Mouse (Mus musculus) c-Kit-positive CD71-positive TER-119-negative erythroid progenitor cells, embryonic 14.5 days (primary cell): Measurements from ENCODE around the gene Gpd1l.
A peak's percentile ranks its signal among the peaks of the same experiment; 100 is the strongest.

Source experiments
- DNase-seq: peaks from one replicate; pipeline ENCODE4 v3.0.0-alpha.2; 2013; ENCODE audit warnings: low read depth

Gene Gpd1l

GRCm38 (mm10) chr9:114925571-114925970 is 8.2 kb downstream of the Gpd1l start:
- DNase-seq, result no peak

- no peak for DNase-seq
Observed at GRCm38 (mm10) chr9:114925039-114925438, 8.7 kb downstream of the Gpd1l start.

DNA sequence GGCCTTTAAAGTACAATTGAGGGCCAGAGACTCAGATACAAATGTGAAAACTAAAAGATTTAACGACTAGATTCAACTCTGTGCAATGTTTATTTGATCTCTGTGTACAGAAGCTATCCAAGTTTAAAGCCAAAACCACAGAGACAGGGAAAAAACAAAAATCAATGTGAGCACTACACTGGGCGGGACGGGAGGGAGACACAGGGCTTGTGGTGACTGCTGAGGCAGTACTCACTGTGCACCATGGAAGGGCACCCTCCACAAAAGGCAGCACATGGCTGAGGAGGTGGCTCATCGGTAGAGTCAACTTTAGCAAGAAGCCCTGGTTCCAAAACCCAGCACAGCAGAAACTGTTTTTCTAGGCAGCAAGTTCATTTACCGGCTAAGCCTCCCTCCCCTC is 9.3 kb downstream of the Gpd1l start:
- no peak for DNase-seq

DNA sequence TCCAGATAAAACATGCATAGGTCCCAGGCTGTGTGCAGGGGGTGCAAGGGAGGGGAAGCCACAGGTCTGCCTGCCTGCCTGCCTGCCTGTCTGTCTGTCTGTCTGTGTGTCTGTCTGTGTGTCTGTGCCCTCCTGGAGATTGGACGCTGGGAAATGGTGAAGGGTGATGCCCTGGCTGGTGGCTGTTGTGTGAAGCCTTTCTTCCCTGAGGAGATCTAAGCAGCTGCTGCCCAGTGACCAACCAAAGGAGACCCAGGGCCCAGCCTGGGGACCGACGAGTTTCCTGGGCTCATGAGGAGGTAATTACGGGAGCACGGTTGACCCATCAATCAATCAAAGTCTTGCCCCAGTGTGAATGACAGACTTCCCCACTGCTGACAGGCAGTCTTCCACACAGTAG is 11.6 kb downstream of the Gpd1l start:
- no peak for DNase-seq

GRCm38 (mm10) chr9:114921352-114922081 is 12.3 kb downstream of the Gpd1l start:
- DNase-seq, result no peak

GRCm38 (mm10) chr9:114920569-114920968 is 13.2 kb downstream of the Gpd1l start:
- DNase-seq, result no peak

- peak; percentile 54 for DNase-seq
Observed at GRCm38 (mm10) chr9:114912680-114913649, 20.8 kb downstream of the Gpd1l start.

- DNase-seq, result no peak
Observed at GRCm38 (mm10) chr9:114907509-114907908, 26.3 kb downstream of the Gpd1l start.

GRCm38 (mm10) chr9:114895919-114896318 is 37.9 kb downstream of the Gpd1l start:
- DNase-seq, result no peak

GRCm38 (mm10) chr9:114892974-114893373 is 40.8 kb downstream of the Gpd1l start:
- DNase-seq, result no peak

GRCm38 (mm10) chr9:114890377-114890776 is 43.4 kb downstream of the Gpd1l start:
- DNase-seq, result no peak

DNA sequence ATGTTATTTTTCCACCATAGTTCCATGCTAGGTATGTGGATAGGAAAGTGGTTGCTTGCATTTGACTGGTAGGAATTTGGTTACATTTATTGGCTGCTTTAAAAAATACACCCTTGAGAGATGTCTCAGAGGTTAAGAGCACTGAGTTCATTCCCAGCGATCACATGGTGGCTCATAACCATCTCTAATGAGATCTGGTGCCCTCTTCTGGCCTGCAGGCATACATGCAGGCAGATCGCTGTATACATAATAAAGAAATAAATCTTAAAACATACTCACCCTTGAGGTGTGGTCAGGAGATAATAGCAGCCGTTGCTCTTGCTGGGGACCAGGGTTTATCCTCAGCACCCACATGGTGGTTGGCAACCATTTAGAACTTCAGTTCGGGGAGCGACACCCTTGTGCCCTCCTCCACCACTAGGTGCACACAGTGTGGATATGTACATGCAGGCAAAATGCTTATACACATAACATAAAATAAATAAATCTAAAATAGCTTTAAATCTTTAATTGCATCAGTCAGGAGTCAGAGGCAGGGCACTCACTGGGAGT is 44.9 kb downstream of the Gpd1l start:
- no peak for DNase-seq

DNA sequence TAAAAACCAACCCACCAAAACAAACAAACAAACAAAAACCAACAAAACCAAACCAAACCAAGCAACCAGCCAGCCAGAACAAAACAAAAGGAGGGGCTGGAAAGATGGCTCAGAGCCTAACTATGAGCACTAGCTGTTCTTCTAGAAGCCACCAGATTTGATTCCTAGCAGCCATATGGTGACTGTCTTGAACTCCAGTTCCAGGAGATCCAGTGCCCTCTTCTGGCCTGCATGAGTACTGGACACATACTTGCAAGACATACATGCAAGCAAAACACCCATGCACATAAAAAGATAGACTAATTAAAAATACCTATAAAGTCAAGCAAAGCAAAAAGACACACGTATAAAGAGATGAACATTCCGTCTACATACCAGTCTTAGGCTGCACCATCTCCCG is 46.1 kb downstream of the Gpd1l start:
- DNase-seq, result no peak

DNA sequence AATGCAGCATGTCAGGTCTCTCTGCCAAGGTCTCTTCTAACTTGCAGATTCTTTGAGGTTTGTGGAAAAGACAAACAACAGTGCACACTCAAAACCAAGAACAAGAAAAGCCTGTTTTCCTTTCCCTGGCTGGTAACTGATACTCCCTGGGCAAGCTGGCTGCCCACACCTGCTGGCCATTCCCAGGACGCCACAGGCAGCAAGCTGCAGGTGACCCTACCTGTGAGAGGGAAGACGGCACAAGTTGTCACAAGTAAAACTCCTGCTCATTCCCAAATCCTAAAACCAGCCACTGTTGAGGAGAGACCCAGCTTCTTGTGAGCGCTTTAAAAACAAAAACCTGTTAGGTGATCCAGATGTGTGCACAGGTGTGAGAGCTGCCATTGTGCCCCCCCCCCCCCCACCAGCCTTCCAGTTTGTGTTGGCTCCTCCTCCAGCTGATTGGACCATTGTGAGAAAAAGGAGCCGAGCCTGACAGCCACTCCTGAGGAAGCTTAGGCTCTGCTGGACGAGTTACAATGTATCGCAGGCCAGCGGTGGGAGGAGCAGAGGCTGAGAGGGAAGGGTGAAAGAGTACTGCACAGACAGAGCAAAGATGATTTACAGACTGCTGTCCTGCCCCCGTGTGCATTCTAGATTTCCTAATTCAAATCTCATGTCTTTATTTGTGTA is 47.7 kb downstream of the Gpd1l start:
- no peak for DNase-seq

- DNase-seq, result no peak
Observed at GRCm38 (mm10) chr9:114885564-114885963, 48.2 kb downstream of the Gpd1l start.

- DNase-seq, result no peak
Observed at GRCm38 (mm10) chr9:114881977-114882376, 51.8 kb downstream of the Gpd1l start.

- no peak for DNase-seq
Observed at GRCm38 (mm10) chr9:114855327-114855726, 78.5 kb downstream of the Gpd1l start.

- no peak for DNase-seq
Observed at GRCm38 (mm10) chr9:114854686-114855085, 79.1 kb downstream of the Gpd1l start.

GRCm38 (mm10) chr9:114853336-114853735 is 80.5 kb downstream of the Gpd1l start:
- no peak for DNase-seq

DNA sequence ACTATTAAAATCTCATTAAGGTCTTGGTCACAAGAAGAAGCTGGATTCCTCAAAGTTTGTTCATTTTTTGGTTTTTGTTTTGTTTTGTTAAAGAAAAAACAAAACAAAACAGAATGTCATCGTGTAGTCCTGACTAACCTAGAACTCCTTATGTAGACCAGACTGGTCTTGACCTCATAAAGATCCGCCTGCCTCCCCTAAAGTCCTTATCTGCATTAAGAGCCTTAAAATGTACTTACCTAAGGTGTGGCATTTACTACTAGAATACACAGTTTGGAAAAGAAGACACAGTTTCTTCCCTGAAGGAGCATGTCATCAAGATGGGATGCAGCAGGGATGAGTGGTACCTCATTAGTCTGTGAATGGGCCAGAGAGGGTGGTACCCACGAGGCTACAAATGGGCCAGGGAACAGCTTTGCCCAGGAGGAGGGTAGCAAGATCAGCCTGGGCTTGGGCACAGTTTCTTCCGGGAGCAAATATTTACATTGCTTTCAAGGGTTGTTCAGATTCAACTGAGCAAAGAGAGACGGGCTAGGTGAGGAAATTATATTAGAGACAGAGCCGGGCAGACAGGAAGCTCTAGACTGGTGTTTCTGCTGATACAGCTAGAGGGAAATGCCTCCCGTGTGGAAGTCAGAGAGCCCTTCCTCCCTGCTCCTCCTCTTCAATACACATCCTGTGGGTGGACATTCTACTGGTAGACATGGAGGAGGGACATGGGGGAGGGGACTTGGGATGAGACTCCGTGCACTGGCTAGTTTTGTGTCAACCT is 82.2 kb downstream of the Gpd1l start:
- no peak for DNase-seq
